Mouse (Mus musculus) neural tube, embryonic 12.5 days (tissue): Measurements from ENCODE around the gene Mpv17l2. TPM values are rescaled to one million over a fixed set of nuclear protein-coding genes. Genes with fewer than 3 reads are reported as not detected.

ENCODE experiments used
- ATAC-seq: fragments of 200-750 bp; cut with Nextera tagmentation; 2 replicates; pipeline ENCODE4 v1.8.0; 2017; ENCODE audit warnings: low read depth, mild to moderate bottlenecking, moderate TSS enrichment, moderate library complexity; ENCODE audit not compliant: low FRiP score
- H3K27ac ChIP-seq: fragments of 300-500 bp; sonication (generic); 2 replicates; pipeline ENCODE4 v1.5.1; 2016
- H3K27me3 ChIP-seq: fragments of 300-500 bp; sonication (generic); replicated peaks from 2 replicates; pipeline ENCODE4 v1.6.1; 2016; ENCODE audit warnings: mild to moderate bottlenecking
- H3K36me3 ChIP-seq: fragments of 300-500 bp; sonication (generic); 2 replicates; pipeline ENCODE4 v1.6.1; 2016; ENCODE audit warnings: mild to moderate bottlenecking
- H3K4me1 ChIP-seq: fragments of 300-500 bp; sonication (generic); 2 replicates; pipeline ENCODE4 v1.6.1; 2016
- H3K4me2 ChIP-seq: fragments of 300-500 bp; sonication (generic); replicated peaks from 2 replicates; pipeline ENCODE4 v1.6.1; 2016; ENCODE audit warnings: mild to moderate bottlenecking
- H3K4me3 ChIP-seq: fragments of 300-500 bp; sonication (generic); 2 replicates; pipeline ENCODE4 v1.5.1; 2016
- H3K9ac ChIP-seq: fragments of 300-500 bp; sonication (generic); 2 replicates; pipeline ENCODE4 v1.6.1; 2016; ENCODE audit warnings: mild to moderate bottlenecking
- H3K9me3 ChIP-seq: fragments of 300-500 bp; sonication (generic); 2 replicates; pipeline ENCODE4 v1.6.1; 2016; ENCODE audit warnings: mild to moderate bottlenecking
- WGBS: fragments of 180-500 bp; shearing (Covaris S2); methylation state at CpG from one replicate; pipeline ENCODE4 v1.1.7; 2016; 5-methylcytosine and 5-hydroxymethylcytosine counted together
- polyA plus RNA-seq: library from polyadenylated mRNA; unstranded; fragments of >200 nt; fragmentation: Nextera tagmentation; extraction: Ambion mirVana; gene quantifications from 2 replicates; pipeline ENCODE4 v1.2.1, GENCODE M21; 2016

Mpv17l2 gene
- polyA plus RNA-seq, result 45.0 and 51.2 TPM in 2 replicates

- peak within 1 kb of the TSS; percentile 70 for H3K4me3 ChIP-seq
- peak within 1 kb of the TSS; percentile 72 for H3K27ac ChIP-seq
- peak; percentile 95 for ATAC-seq
- WGBS, result under 1% methylated on average over 55 of the region's 55 CpGs
- H3K9me3 ChIP-seq, result no peaks in the 10 kb centered on the region
- peak within 1 kb of the TSS; percentile 80 for H3K9ac ChIP-seq
- H3K27me3 ChIP-seq, result no peaks in the 10 kb centered on the region
- peaks cover 24% of the 10 kb centered on the region for H3K36me3 ChIP-seq
- H3K4me2 ChIP-seq, result peak within 1 kb of the TSS; percentile 98
- H3K4me1 ChIP-seq, result peaks cover 41% of the 10 kb centered on the region
Observed at GRCm38 (mm10) chr8:70760775-70761406, at the start of gene Mpv17l2. Gene Mpv17l2 (minus strand): TSS chr8:70760946.

GRCm38 (mm10) chr8:70808955-70809701 is 48.4 kb upstream of the Mpv17l2 start:
- no peak overlapping the region for H3K4me2 ChIP-seq
- H3K9ac ChIP-seq, result no peak overlapping the region
- WGBS, result 75% methylated on average over 8 of the region's 8 CpGs
- H3K27ac ChIP-seq, result no peak overlapping the region
- H3K36me3 ChIP-seq, result no peaks in the 10 kb centered on the region
- peaks cover 23% of the 10 kb centered on the region for H3K27me3 ChIP-seq
- H3K4me3 ChIP-seq, result no peak overlapping the region
- no peak for ATAC-seq
- H3K4me1 ChIP-seq, result peaks cover 9% of the 10 kb centered on the region
- no peaks in the 10 kb centered on the region for H3K9me3 ChIP-seq

DNA sequence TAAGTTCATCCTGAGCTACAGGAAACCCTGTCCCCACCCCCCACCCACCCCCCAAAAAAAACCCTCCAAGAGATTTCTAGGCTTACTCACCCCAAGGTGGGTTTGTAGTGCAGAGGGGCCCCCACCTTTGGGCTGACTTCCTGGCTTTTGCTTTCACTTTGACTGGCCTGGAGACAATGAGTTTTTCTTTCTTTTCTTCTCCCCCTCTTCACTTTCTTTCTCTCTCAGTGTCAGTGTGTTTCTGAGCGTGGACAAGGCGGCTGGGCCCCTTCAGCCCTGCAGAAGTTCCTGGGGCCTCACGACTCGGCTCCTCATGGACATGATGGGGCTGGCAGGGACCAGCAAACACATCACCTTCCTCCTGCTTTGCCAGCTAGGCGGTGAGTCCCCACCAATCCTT is 47.5 kb upstream of the Mpv17l2 start, which contains the start of gene Il12rb1:
Gene Il12rb1, plus strand, starts transcription at position 211 of the 400 bp plus-strand sequence.
- peaks cover 32% of the 10 kb centered on the region for H3K27me3 ChIP-seq
- WGBS, result 64% methylated on average over 5 of the region's 5 CpGs

DNA sequence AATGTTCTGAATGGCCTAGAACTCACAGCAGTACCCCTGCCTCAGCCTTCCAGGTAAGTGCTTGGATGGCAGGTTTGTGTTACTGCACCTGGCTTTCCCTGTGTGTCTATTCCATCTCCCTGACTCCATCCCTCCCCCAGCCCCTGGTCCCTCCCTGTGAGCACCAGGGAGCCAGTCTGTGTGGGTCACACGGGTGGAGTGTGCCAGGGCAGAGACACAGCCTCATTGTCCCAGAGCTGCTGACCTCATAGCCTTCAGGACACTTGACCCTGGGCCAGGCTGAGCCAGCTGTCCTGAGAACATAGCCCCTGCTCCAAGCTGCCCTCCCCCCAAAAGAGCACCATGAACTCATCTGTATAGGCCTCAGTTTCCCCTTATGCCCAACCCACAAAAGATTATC is 46.6 kb upstream of the Mpv17l2 start:
- Histone ChIP-seq H3K27me3 (peaks cover 35% of the 10 kb centered on the region), H3K4me2 (no peak overlapping the region), H3K4me1 (peaks cover 15% of the 10 kb centered on the region), H3K9ac (no peak overlapping the region), H3K4me3 (no peak overlapping the region), H3K36me3 (no peaks in the 10 kb centered on the region), H3K9me3 (no peaks in the 10 kb centered on the region), H3K27ac (no peak overlapping the region)
- ATAC-seq, result no peak
- WGBS, result 43% methylated on average over 1 of the region's 1 CpGs

More for the DNA sequence above, 47.5 kb upstream of the Mpv17l2 start, which contains the start of gene Il12rb1:
- Histone ChIP-seq H3K4me2 (no peak within 1 kb of the TSS), H3K9me3 (no peaks in the 10 kb centered on the region), H3K27ac (no peak within 1 kb of the TSS), H3K4me3 (no peak within 1 kb of the TSS), H3K36me3 (no peaks in the 10 kb centered on the region), H3K9ac (no peak within 1 kb of the TSS), H3K4me1 (peaks cover 15% of the 10 kb centered on the region)
- ATAC-seq, result no peak

DNA sequence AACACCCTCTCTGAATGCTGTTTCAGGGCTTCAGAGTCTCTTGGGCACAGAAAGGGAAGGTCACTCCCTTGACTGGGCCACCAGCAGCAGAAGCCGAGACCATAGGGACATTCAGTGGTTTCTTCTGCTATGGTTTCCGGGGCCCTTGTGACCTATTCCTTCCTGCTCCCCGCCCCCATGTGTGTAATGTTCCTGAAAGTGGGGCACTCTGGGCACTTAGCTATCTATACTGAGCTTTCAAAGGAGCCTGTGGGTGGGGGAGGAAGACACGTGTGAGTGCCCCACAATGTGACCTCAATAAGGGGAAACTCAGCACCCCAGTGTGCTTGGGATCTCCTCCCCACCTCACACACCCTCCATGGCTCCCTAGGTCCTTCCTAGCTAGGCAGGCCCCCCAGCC is 45.8 kb upstream of the Mpv17l2 start:
- no peak for ATAC-seq
- 70% methylated on average over 4 of the region's 4 CpGs for WGBS
- no peaks in the 10 kb centered on the region for H3K9me3 ChIP-seq
- no peak overlapping the region for H3K4me3 ChIP-seq
- H3K27ac ChIP-seq, result no peak overlapping the region
- H3K9ac ChIP-seq, result no peak overlapping the region
- H3K4me2 ChIP-seq, result no peak overlapping the region
- H3K27me3 ChIP-seq, result peaks cover 41% of the 10 kb centered on the region
- no peaks in the 10 kb centered on the region for H3K36me3 ChIP-seq
- H3K4me1 ChIP-seq, result peaks cover 15% of the 10 kb centered on the region

- no peaks in the 10 kb centered on the region for H3K9me3 ChIP-seq
- H3K27ac ChIP-seq, result no peak within 1 kb of the TSS
- peaks cover 19% of the 10 kb centered on the region for H3K4me1 ChIP-seq
- H3K36me3 ChIP-seq, result no peaks in the 10 kb centered on the region
- H3K4me3 ChIP-seq, result peak within 1 kb of the TSS; percentile 49
- H3K27me3 ChIP-seq, result peaks cover 48% of the 10 kb centered on the region
- under 1% methylated on average over 45 of the region's 45 CpGs for WGBS
- ATAC-seq, result peak; percentile 84
- H3K9ac ChIP-seq, result peak within 1 kb of the TSS; percentile 41
- peak within 1 kb of the TSS; percentile 78 for H3K4me2 ChIP-seq
Observed at GRCm38 (mm10) chr8:70804481-70805206, 43.9 kb upstream of the Mpv17l2 start, which contains the start of gene Mast3. Gene Mast3 (minus strand): TSS chr8:70805054.

DNA sequence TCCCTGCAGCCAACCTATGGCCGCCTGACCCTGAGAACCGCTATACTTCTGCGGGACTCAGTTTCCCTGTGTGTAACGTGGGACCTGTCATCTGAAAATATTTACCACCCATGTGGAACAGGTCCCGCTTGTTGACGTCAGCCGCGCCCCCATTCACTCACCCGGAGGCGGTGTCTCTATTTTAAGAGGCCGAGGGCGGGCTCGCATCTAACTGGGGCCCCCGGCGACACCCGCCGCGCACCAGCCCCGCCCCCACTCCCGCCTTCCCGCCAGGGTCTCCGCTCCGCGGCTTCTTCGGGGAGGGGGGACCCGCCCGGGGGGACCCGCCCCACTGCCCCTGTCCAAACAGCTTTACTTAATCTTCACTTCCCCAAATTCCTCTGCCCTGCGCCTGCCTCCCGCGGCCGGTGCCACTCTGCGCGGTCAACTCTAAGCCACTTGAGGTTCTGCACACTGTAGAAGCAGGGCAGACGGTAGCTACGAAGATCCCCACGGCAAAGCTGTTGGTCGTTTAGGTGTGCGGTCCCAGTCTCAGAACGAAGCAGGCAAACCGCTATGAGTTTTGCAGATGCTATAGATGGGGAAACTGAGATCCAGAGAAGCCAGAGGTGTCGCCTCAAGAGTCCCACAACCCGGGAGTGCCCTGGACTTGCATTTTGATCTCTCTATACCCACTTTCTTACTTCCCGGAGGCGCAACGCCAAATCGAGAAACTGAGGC is 43.2 kb upstream of the Mpv17l2 start:
- 2% methylated on average over 47 of the region's 47 CpGs for WGBS
- Histone ChIP-seq H3K9ac (peak overlapping the region; percentile 41), H3K27me3 (peaks cover 55% of the 10 kb centered on the region), H3K4me2 (peak overlapping the region; percentile 78), H3K27ac (no peak overlapping the region), H3K4me3 (peak overlapping the region; percentile 49), H3K9me3 (no peaks in the 10 kb centered on the region), H3K36me3 (no peaks in the 10 kb centered on the region), H3K4me1 (peaks cover 19% of the 10 kb centered on the region)
- ATAC-seq, result 0 out of 2 replicates have a peak, but pooled peaks have one; percentile 14

DNA sequence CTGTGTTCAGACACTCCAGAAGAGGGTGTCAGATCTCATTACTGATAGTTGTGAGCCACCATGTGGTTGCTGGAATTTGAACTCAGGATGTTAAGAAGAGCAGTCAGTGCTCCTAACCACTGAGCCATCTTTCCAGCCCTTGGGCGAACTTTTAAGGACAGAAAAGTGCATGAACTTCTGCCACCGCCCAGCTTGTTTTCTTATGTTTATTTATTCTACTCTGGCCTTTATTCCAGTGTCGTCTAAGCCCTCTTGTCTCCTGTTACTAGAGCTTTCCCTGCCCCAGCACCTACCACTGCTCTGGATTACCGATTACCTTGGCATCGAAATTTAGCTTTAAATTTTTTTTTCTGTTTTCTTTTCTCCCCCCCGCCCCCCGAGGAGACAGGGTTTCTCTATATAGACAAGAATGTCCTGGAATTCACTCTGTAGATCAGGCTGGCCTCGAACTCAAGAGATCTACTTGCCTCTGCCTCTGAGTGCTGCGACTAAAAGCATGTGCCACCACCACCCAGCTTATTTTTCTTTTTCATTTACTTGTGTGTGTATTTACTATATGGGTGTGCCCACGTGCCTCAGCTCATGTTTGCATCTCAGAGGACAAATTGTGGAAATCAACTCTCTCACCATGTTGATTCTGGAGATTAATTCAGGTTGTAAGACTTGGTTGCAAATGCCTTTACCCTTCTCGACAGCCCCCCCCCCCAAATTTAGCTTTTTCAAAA is 42.2 kb upstream of the Mpv17l2 start:
- no peaks in the 10 kb centered on the region for H3K36me3 ChIP-seq
- peaks cover 23% of the 10 kb centered on the region for H3K4me1 ChIP-seq
- ATAC-seq, result no peak
- 0 out of 2 replicates have a peak overlapping the region, but pooled peaks have one; percentile 78 for H3K4me2 ChIP-seq
- peaks cover 65% of the 10 kb centered on the region for H3K27me3 ChIP-seq
- H3K27ac ChIP-seq, result no peak overlapping the region
- H3K9me3 ChIP-seq, result no peaks in the 10 kb centered on the region
- no peak overlapping the region for H3K4me3 ChIP-seq
- 75% methylated on average over 11 of the region's 11 CpGs for WGBS
- no peak overlapping the region for H3K9ac ChIP-seq

DNA sequence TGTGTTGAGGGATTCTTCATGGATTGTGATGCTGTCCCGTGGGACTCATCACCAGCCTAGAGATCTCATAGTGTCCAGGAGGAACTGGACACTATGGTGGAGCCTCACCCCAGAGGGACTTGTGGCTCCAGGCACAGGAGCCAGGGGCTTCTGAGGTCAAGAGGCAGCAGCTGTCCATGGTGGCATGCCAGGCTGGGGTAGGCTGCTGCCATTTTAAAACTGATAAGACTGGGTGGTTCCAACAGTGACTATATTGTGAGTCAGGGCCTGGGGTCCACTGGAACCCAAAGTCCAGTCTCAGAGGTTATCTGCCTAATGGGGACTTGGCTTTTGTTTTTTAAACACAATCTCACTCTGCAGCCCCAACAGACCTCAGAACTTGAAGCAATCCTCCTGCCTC is 41.1 kb upstream of the Mpv17l2 start:
- Histone ChIP-seq H3K27ac (no peak overlapping the region), H3K36me3 (no peaks in the 10 kb centered on the region), H3K9me3 (no peaks in the 10 kb centered on the region), H3K9ac (no peak overlapping the region), H3K4me3 (no peak overlapping the region), H3K4me1 (peaks cover 28% of the 10 kb centered on the region), H3K27me3 (peaks cover 65% of the 10 kb centered on the region), H3K4me2 (no peak overlapping the region)
- whole genome bisulfite sequencing, result 81% methylated on average over 1 of the region's 1 CpGs
- no peak for ATAC-seq

DNA sequence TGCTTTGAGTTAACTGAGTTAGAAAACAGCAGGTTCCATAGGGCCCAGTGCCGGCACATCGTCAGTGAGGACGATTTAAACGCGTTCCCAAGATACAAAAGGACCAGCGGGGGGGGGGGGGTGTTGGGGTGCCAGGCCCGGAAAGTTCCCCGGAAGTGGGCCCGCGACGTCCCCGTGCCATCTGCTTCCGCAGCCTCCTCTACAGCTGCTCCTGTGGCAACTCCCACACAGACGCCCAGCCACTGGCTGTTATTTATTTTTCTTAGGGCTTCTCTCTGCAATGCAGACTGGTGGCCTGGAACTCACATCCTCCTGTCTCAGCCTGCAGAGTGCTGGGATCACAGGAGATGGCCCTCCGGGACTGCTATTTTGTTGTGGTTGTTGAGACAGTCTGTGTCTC is 40.4 kb upstream of the Mpv17l2 start:
- ATAC-seq, result no peak
- Histone ChIP-seq H3K27me3 (peaks cover 65% of the 10 kb centered on the region), H3K4me1 (peaks cover 32% of the 10 kb centered on the region), H3K9ac (no peak overlapping the region), H3K4me2 (no peak overlapping the region), H3K9me3 (no peaks in the 10 kb centered on the region), H3K27ac (no peak overlapping the region), H3K36me3 (no peaks in the 10 kb centered on the region), H3K4me3 (no peak overlapping the region)
- 28% methylated on average over 15 of the region's 15 CpGs for WGBS

- no peak for ATAC-seq
- 45% methylated on average over 10 of the region's 10 CpGs for WGBS
- no peak overlapping the region for H3K4me3 ChIP-seq
- H3K27me3 ChIP-seq, result peaks cover 61% of the 10 kb centered on the region
- H3K9me3 ChIP-seq, result no peaks in the 10 kb centered on the region
- H3K9ac ChIP-seq, result no peak overlapping the region
- H3K4me2 ChIP-seq, result no peak overlapping the region
- no peak overlapping the region for H3K27ac ChIP-seq
- H3K36me3 ChIP-seq, result no peaks in the 10 kb centered on the region
- H3K4me1 ChIP-seq, result peaks cover 32% of the 10 kb centered on the region
Observed at GRCm38 (mm10) chr8:70800648-70801047, 39.9 kb upstream of the Mpv17l2 start.
